Mouse (Mus musculus) cerebellum, adult 2 months (tissue): ENCODE data around the gene Krt80.

ENCODE experiments used
- CTCF ChIP-seq: fragments of 200-500 bp; IDR thresholded peaks from 2 replicates; pipeline ENCODE4 v1.5.1; 2011; ENCODE audit warnings: low read depth, mild to moderate bottlenecking, control low read depth, low read length, moderate library complexity, borderline replicate concordance; ENCODE audit not compliant: insufficient read depth
- POLR2A ChIP-seq: fragments of 200-500 bp; IDR thresholded peaks from 2 replicates; pipeline ENCODE4 v1.6.1; 2011; ENCODE audit warnings: low read length, control low read depth, borderline replicate concordance; ENCODE audit not compliant: insufficient read depth

DNA sequence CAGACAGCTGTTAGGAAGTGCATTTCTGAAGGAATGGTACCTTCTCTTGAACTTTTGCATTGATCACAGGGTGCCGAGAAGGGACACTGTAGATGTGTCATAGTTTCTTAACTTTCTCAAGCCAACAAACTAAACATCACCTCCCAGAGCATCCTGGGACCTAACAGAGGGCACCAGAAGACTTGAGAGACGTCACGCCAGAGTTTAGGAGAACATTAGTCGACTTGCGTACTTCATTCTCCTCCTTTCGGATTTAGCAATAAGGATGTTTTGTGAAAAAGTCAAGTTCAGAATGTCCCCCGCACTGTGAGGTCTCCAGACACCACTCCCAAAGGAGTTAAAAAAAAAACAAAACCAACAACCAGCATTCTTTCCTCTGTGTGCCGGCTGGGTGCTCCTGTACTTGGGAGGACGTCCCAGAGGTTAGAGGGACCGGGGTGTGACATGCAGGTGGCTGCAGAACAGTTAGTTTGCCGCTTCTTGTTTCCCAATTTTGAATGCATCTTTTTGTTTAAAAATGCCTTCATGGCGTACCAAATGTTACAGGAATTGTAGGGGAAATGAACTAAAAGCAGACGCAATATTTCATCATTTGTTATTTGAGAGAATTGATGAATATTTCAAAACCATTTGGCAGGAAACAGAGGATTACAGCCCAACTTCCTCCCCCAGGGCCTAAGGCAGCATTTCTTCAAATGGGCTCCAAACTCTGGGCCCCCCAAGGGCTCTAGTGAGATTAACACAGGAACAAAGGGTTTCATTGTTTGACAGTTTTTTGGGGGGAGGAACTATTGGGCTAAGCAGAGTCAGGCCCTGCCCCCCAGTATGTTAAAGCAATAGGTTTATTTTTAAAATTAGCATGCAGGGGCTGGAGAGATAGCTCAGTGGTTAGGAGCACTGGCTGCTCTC lies 61.3 kb downstream of the Krt80 start:
- TF ChIP-seq CTCF (no peak), POLR2A (no peak)
